Mouse (Mus musculus): ENCODE measurements around the gene Hmmr. TPM values are rescaled to one million over a fixed set of nuclear protein-coding genes. Genes with fewer than 3 reads are reported as not detected.
A peak's percentile ranks its signal among the peaks of the same experiment; 100 is the strongest.

Gene Hmmr
- polyA plus RNA-seq (2016; fragmentation: Nextera tagmentation; extraction: Ambion mirVana): 56.7 and 61.9 TPM in 2 replicates

- Histone ChIP-seq H3K9me3 (replicated peaks) (no peaks in the 10 kb centered on the region), H3K27me3 (replicated peaks) (no peaks in the 10 kb centered on the region), H3K9ac (peak within 1 kb of the TSS; percentile 89), H3K4me1 (replicated peaks) (peaks cover 20% of the 10 kb centered on the region), H3K4me3 (peak within 1 kb of the TSS; percentile 71), H3K36me3 (peaks cover 30% of the 10 kb centered on the region), H3K27ac (ENCODE audit: poor library complexity, severe bottlenecking) (peak within 1 kb of the TSS; percentile 76), H3K4me2 (peak within 1 kb of the TSS; percentile 88)
- under 1% methylated on average over 52 of the region's 52 CpGs for WGBS
- ATAC-seq (ENCODE audit: insufficient number of reproducible peaks, low FRiP score): peak; percentile 99
Observed at GRCm38 (mm10) chr11:40733339-40734174, at the start of gene Hmmr, which contains the start of gene Nudcd2. Hmmr (minus strand) TSS chr11:40733422. Nudcd2 (plus strand) TSS chr11:40733667.

GRCm38 (mm10) chr11:40781857-40782256 is 48.6 kb upstream of the Hmmr start:
- Histone ChIP-seq H3K9me3 (replicated peaks) (no peaks in the 10 kb centered on the region), H3K27me3 (replicated peaks) (no peaks in the 10 kb centered on the region), H3K9ac (no peak overlapping the region), H3K27ac (ENCODE audit: poor library complexity, severe bottlenecking) (no peak overlapping the region), H3K36me3 (no peaks in the 10 kb centered on the region), H3K4me3 (no peak overlapping the region), H3K4me1 (replicated peaks) (no peaks in the 10 kb centered on the region), H3K4me2 (no peak overlapping the region)
- WGBS: 56% methylated on average over 2 of the region's 2 CpGs
- ATAC-seq (ENCODE audit: insufficient number of reproducible peaks, low FRiP score): no peak

GRCm38 (mm10) chr11:40775315-40776269 is 42.4 kb upstream of the Hmmr start:
- Histone ChIP-seq H3K4me2 (peak overlapping the region; percentile 44), H3K4me3 (no peak overlapping the region), H3K9ac (no peak overlapping the region), H3K36me3 (no peaks in the 10 kb centered on the region), H3K9me3 (replicated peaks) (no peaks in the 10 kb centered on the region), H3K27ac (ENCODE audit: poor library complexity, severe bottlenecking) (no peak overlapping the region), H3K27me3 (replicated peaks) (no peaks in the 10 kb centered on the region), H3K4me1 (replicated peaks) (no peaks in the 10 kb centered on the region)
- no peak for ATAC-seq (ENCODE audit: insufficient number of reproducible peaks, low FRiP score)
- whole genome bisulfite sequencing: 43% methylated on average over 12 of the region's 12 CpGs

GRCm38 (mm10) chr11:40764690-40765089 is 31.5 kb upstream of the Hmmr start:
- ATAC-seq (ENCODE audit: insufficient number of reproducible peaks, low FRiP score): no peak
- no peak overlapping the region for H3K4me2 ChIP-seq
- H3K27me3 ChIP-seq (replicated peaks): no peaks in the 10 kb centered on the region
- WGBS: 73% methylated on average over 4 of the region's 4 CpGs
- H3K27ac ChIP-seq (ENCODE audit: poor library complexity, severe bottlenecking): no peak overlapping the region
- H3K9me3 ChIP-seq (replicated peaks): no peaks in the 10 kb centered on the region
- no peak overlapping the region for H3K9ac ChIP-seq
- no peaks in the 10 kb centered on the region for H3K4me1 ChIP-seq (replicated peaks)
- no peak overlapping the region for H3K4me3 ChIP-seq
- H3K36me3 ChIP-seq: no peaks in the 10 kb centered on the region

- no peak overlapping the region for H3K9ac ChIP-seq
- no peaks in the 10 kb centered on the region for H3K4me1 ChIP-seq (replicated peaks)
- H3K36me3 ChIP-seq: no peaks in the 10 kb centered on the region
- no peak for ATAC-seq (ENCODE audit: insufficient number of reproducible peaks, low FRiP score)
- no peaks in the 10 kb centered on the region for H3K27me3 ChIP-seq (replicated peaks)
- H3K4me2 ChIP-seq: no peak overlapping the region
- no peaks in the 10 kb centered on the region for H3K9me3 ChIP-seq (replicated peaks)
- H3K4me3 ChIP-seq: no peak overlapping the region
- no peak overlapping the region for H3K27ac ChIP-seq (ENCODE audit: poor library complexity, severe bottlenecking)
- WGBS: 31% methylated on average over 2 of the region's 2 CpGs
Observed at GRCm38 (mm10) chr11:40763395-40763794, 30.2 kb upstream of the Hmmr start.

- WGBS: 81% methylated on average over 8 of the region's 8 CpGs
- Histone ChIP-seq H3K9me3 (replicated peaks) (no peaks in the 10 kb centered on the region), H3K4me3 (no peak overlapping the region), H3K27me3 (replicated peaks) (no peaks in the 10 kb centered on the region), H3K4me1 (replicated peaks) (no peaks in the 10 kb centered on the region), H3K27ac (ENCODE audit: poor library complexity, severe bottlenecking) (no peak overlapping the region), H3K9ac (no peak overlapping the region), H3K4me2 (no peak overlapping the region), H3K36me3 (no peaks in the 10 kb centered on the region)
- no peak for ATAC-seq (ENCODE audit: insufficient number of reproducible peaks, low FRiP score)
Observed at GRCm38 (mm10) chr11:40759896-40760295, 26.7 kb upstream of the Hmmr start.

- 86% methylated on average over 8 of the region's 8 CpGs for WGBS
- no peak overlapping the region for H3K27ac ChIP-seq (ENCODE audit: poor library complexity, severe bottlenecking)
Observed at GRCm38 (mm10) chr11:40755968-40756367, 22.7 kb upstream of the Hmmr start.

GRCm38 (mm10) chr11:40755109-40755627 is 21.9 kb upstream of the Hmmr start, which contains the start of gene Ccng1:
Ccng1 (minus strand) TSS chr11:40755311.
- peak within 1 kb of the TSS; percentile 90 for H3K4me3 ChIP-seq
- peak; percentile 100 for ATAC-seq (ENCODE audit: insufficient number of reproducible peaks, low FRiP score)
- peak within 1 kb of the TSS; percentile 91 for H3K27ac ChIP-seq (ENCODE audit: poor library complexity, severe bottlenecking)
- H3K9me3 ChIP-seq (replicated peaks): no peaks in the 10 kb centered on the region
- peaks cover 8% of the 10 kb centered on the region for H3K36me3 ChIP-seq
- WGBS: under 1% methylated on average over 25 of the region's 25 CpGs
- H3K9ac ChIP-seq: peak within 1 kb of the TSS; percentile 94
- peak within 1 kb of the TSS; percentile 77 for H3K4me2 ChIP-seq
- no peaks in the 10 kb centered on the region for H3K27me3 ChIP-seq (replicated peaks)
- peaks cover 12% of the 10 kb centered on the region for H3K4me1 ChIP-seq (replicated peaks)

More at GRCm38 (mm10) chr11:40755968-40756367, 22.7 kb upstream of the Hmmr start:
- Histone ChIP-seq H3K27me3 (replicated peaks) (no peaks in the 10 kb centered on the region), H3K4me1 (replicated peaks) (peaks cover 12% of the 10 kb centered on the region), H3K36me3 (peaks cover 8% of the 10 kb centered on the region), H3K4me3 (no peak overlapping the region), H3K9me3 (replicated peaks) (no peaks in the 10 kb centered on the region), H3K9ac (no peak overlapping the region), H3K4me2 (peak overlapping the region; percentile 26; the same call in 1 of the 2 replicates)
- no peak for ATAC-seq (ENCODE audit: insufficient number of reproducible peaks, low FRiP score)

- Histone ChIP-seq H3K4me2 (peak overlapping the region; percentile 77), H3K27ac (ENCODE audit: poor library complexity, severe bottlenecking) (peak overlapping the region; percentile 91), H3K9ac (peak overlapping the region; percentile 94), H3K9me3 (replicated peaks) (no peaks in the 10 kb centered on the region), H3K36me3 (peaks cover 11% of the 10 kb centered on the region), H3K27me3 (replicated peaks) (no peaks in the 10 kb centered on the region), H3K4me1 (replicated peaks) (peaks cover 12% of the 10 kb centered on the region), H3K4me3 (peak overlapping the region; percentile 90)
- 1% methylated on average over 19 of the region's 19 CpGs for WGBS
- ATAC-seq (ENCODE audit: insufficient number of reproducible peaks, low FRiP score): peak; percentile 77
Observed at GRCm38 (mm10) chr11:40754664-40755107, 21.5 kb upstream of the Hmmr start.

GRCm38 (mm10) chr11:40753836-40754235 is 20.6 kb upstream of the Hmmr start:
- peaks cover 12% of the 10 kb centered on the region for H3K4me1 ChIP-seq (replicated peaks)
- H3K36me3 ChIP-seq: peaks cover 15% of the 10 kb centered on the region
- H3K4me2 ChIP-seq: peak overlapping the region; percentile 77
- WGBS: 32% methylated on average over 6 of the region's 6 CpGs
- H3K27ac ChIP-seq (ENCODE audit: poor library complexity, severe bottlenecking): peak overlapping the region; percentile 85
- H3K4me3 ChIP-seq: peak overlapping the region; percentile 90
- ATAC-seq (ENCODE audit: insufficient number of reproducible peaks, low FRiP score): no peak
- H3K9me3 ChIP-seq (replicated peaks): no peaks in the 10 kb centered on the region
- no peaks in the 10 kb centered on the region for H3K27me3 ChIP-seq (replicated peaks)
- no peak overlapping the region for H3K9ac ChIP-seq

All from heart, embryonic 12.5 days (tissue).